Mouse (Mus musculus): ENCODE results near the gene AI661453.
"Not testable (repeated sequence)": the region's sequence is repeated elsewhere in the genome, so short reads cannot be mapped to it uniquely, and the experiment has no call there.

The AI661453 gene

GRCm38 (mm10) chr17:47468063-47468462, 31.6 kb downstream of the AI661453 start:
- no peak for DNase-seq

- peak; percentile 44 for DNase-seq
Observed at GRCm38 (mm10) chr17:47468466-47468865, 32.1 kb downstream of the AI661453 start.

GRCm38 (mm10) chr17:47469642-47470041, 33.2 kb downstream of the AI661453 start:
- DNase-seq: no peak

- DNase-seq: no peak
Observed at GRCm38 (mm10) chr17:47470121-47470520, 33.7 kb downstream of the AI661453 start.

GRCm38 (mm10) chr17:47470686-47471085, 34.3 kb downstream of the AI661453 start:
- no peak for DNase-seq

- DNase-seq: no peak
Observed at GRCm38 (mm10) chr17:47472435-47473350, 36.3 kb downstream of the AI661453 start.

GRCm38 (mm10) chr17:47473434-47473974, 37.1 kb downstream of the AI661453 start:
- peak; percentile 47 for DNase-seq

- no peak for DNase-seq
Observed at GRCm38 (mm10) chr17:47474250-47474649, 37.8 kb downstream of the AI661453 start.

GRCm38 (mm10) chr17:47475181-47475580, 38.8 kb downstream of the AI661453 start:
- no peak for DNase-seq

GRCm38 (mm10) chr17:47475714-47476113, 39.3 kb downstream of the AI661453 start:
- DNase-seq: no peak

GRCm38 (mm10) chr17:47479887-47480286, 43.5 kb downstream of the AI661453 start:
- no peak for DNase-seq

GRCm38 (mm10) chr17:47482401-47482800, 46.0 kb downstream of the AI661453 start:
- peak; percentile 68 for DNase-seq

GRCm38 (mm10) chr17:47484241-47484921, 48.0 kb downstream of the AI661453 start:
- peak; percentile 58 for DNase-seq

- no peak for DNase-seq
Observed at GRCm38 (mm10) chr17:47484993-47485392, 48.6 kb downstream of the AI661453 start.

GRCm38 (mm10) chr17:47485791-47486190, 49.4 kb downstream of the AI661453 start:
- DNase-seq: no peak

- DNase-seq: no peak
Observed at GRCm38 (mm10) chr17:47490791-47491190, 54.4 kb downstream of the AI661453 start.

- DNase-seq: no peak
Observed at GRCm38 (mm10) chr17:47492731-47493130, 56.3 kb downstream of the AI661453 start.

GRCm38 (mm10) chr17:47493653-47494052, 57.2 kb downstream of the AI661453 start:
- DNase-seq: no peak

- DNase-seq: no peak
Observed at GRCm38 (mm10) chr17:47494132-47494531, 57.7 kb downstream of the AI661453 start.

- DNase-seq: no peak
Observed at GRCm38 (mm10) chr17:47501531-47501930, 65.1 kb downstream of the AI661453 start.

- peak; percentile 97 for DNase-seq
Observed at GRCm38 (mm10) chr17:47501946-47502706, 65.7 kb downstream of the AI661453 start, which contains the start of gene Taf8. Gene Taf8, minus strand, starts transcription at chr17:47502292.

GRCm38 (mm10) chr17:47502707-47503045, 66.3 kb downstream of the AI661453 start:
- DNase-seq: not testable (repeated sequence)

- DNase-seq: no peak
Observed at GRCm38 (mm10) chr17:47503689-47504088, 67.3 kb downstream of the AI661453 start.
